Mouse (Mus musculus) frontal cortex, adult 2 months (tissue): ENCODE measurements around the gene Ckm. TPM values are rescaled to one million over a fixed set of nuclear protein-coding genes. Genes with fewer than 3 reads are reported as not detected.

ENCODE experiments used
- DNase-seq, 2 experiments: peaks; one replicate each; pipeline ENCODE4 v3.0.0; 2022; ENCODE audit warnings: low spot score in 1 of 2; ENCODE audit errors: extremely low spot score in 1 of 2
- polyA plus RNA-seq: library from polyadenylated mRNA; depleted of rRNA; stranded (reverse); fragments of >200 nt; gene quantifications from 2 replicates; pipeline ENCODE4 v1.2.3, GENCODE M21; 2012; rRNA removed

The Ckm gene
- polyA plus RNA-seq, 1 experiment, result 0.90 TPM

GRCm38 (mm10) chr7:19462443-19462842 is 57.9 kb downstream of the Ckm start:
- DNase-seq, result no peak

DNA sequence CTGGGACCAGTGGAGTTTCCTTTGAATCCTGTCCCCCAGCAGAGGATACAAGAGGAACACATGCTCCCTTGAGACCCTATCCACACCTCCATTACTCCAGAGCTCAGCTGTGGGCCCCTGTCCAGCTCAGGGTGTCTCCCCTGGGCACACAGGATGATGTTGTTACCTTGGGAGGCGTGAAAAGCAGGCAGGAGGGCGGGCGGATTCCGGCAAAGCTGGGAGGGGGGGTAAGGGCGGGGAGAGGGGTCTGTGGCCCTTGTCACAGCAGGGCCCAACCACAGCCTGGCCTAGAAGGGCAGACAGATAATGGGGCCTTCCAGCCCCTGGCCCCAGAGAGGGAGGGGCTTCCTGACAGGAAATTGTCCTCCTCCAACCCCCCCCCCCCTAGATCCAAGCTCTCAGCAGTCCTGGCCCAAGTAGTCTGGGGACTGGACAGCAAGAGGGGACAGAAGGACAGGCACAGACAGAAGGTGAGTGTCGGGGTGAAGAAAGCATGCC is 58.4 kb downstream of the Ckm start, which contains the start of gene Exoc3l2:
Gene Exoc3l2, plus strand, starts transcription at position 448 of the 498 bp plus-strand sequence.
- no peak for DNase-seq

GRCm38 (mm10) chr7:19464367-19465307 is 60.1 kb downstream of the Ckm start:
- DNase-seq, result no peak

GRCm38 (mm10) chr7:19466602-19467145 is 62.1 kb downstream of the Ckm start:
- DNase-seq, result no peak

DNA sequence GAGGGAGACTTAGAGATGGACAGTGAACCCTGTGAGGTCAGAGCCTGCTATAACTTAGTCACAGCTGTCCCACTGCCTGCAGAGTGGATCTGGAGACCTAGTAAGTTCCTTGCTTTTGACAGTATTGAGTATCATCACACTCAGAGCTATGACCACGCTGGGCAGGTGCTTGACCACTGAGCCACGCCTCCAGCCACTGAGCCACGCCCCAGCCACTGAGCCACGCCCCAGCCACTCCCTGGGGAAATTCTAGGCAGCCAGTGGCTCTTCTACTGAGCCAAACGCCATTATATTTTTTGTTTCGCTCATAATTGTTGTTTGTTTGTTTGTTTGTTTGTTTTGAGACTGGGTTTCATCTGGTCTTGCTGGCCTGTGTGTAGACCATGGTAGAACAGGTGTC is 63.1 kb downstream of the Ckm start:
- DNase-seq, result no peak

DNA sequence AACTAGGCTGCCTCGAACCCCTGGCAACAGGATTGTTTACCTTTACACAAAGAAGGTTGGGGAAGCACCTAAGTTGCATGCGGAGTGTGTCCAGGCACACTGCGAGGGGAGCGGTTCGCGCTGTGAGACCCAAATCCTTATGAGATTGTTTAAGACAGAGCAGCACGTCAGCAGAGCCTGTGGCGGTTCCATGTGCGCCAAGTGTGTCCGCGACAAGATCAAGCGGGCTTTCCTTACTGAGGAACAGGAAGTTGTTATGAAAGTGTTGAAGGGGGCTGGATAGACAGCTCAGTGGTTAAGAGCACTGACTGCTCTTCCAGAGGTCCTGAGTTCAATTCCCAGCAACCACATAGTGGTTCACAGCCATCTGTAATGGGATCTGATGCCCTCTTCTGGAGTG is 63.7 kb downstream of the Ckm start:
- no peak for DNase-seq

DNA sequence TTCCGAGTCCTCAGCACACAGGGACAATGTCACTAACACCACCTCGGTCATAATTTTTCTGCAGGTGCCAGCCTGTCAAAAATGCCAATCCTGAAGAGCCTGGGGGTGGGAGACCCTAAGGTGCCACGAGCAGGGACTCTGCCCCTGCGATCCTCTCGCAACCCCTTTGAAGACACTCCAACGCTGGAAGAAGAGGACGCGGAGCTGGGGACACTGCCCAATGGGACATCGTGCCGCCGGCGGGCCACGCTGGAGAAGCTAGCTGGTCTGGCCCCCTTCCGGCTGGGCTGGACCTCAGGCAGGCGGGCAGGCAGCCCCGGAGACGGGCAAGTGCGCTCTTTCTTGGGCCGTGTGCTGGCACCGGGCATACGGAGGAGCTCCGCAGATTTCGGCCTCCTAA is 64.8 kb downstream of the Ckm start:
- DNase-seq, result no peak

DNA sequence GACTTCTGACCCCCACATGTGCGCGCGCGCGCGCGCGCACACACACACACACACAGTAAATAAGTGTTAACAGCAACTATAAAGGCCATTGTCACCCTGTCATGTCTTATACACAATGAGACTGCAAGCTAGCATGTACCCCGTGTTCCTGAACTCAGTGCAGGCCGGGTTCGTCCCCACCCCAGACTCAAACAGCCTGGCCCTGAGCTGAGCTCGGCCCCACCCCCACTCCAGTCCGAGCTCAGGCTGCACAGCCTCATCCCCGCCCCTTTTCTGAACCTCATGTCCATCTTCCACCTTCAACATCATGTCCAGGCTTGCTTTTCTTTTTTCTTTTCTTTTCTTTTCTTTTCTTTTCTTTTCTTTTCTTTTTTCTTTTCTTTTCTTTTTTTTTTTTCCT is 65.7 kb downstream of the Ckm start:
- DNase-seq, result no peak

GRCm38 (mm10) chr7:19472403-19472802 is 67.8 kb downstream of the Ckm start:
- no peak for DNase-seq

Other genes with a start within 250 kb of the Ckm start
- gene Gipr, start 238.6 kb upstream of the Ckm start, polyA plus RNA-seq, result 11.0 and 11.9 TPM in 2 replicates
- gene Eml2, start 228.4 kb upstream of the Ckm start, polyA plus RNA-seq, result 134 and 136 TPM in 2 replicates
- gene Gpr4, start 192.2 kb upstream of the Ckm start, polyA plus RNA-seq, result 7.4 and 7.7 TPM in 2 replicates
- gene Opa3, start 176.4 kb upstream of the Ckm start, polyA plus RNA-seq, result 40.9 and 41.0 TPM in 2 replicates
- 22.2 and 24.9 TPM in 2 replicates for gene Vasp, start 133.0 kb upstream of the Ckm start, polyA plus RNA-seq
- 0.48 and 0.62 TPM in 2 replicates for gene Ppm1n, start 124.7 kb upstream of the Ckm start, polyA plus RNA-seq
- 128 and 135 TPM in 2 replicates for gene Rtn2, start 122.2 kb upstream of the Ckm start, polyA plus RNA-seq
- gene Fosb, start 94.7 kb upstream of the Ckm start, polyA plus RNA-seq, result 6.3 and 22.4 TPM in 2 replicates
- gene Ercc1, start 60.0 kb upstream of the Ckm start, polyA plus RNA-seq, result 49.9 and 53.6 TPM in 2 replicates
- gene Cd3eap, start 45.3 kb upstream of the Ckm start, polyA plus RNA-seq, result 12.7 and 15.2 TPM in 2 replicates
- gene Ppp1r13l, start 45.0 kb upstream of the Ckm start, polyA plus RNA-seq, result 5.3 and 5.5 TPM in 2 replicates
- 41.5 and 47.0 TPM in 2 replicates for gene Ercc2, start 22.8 kb upstream of the Ckm start, polyA plus RNA-seq
- gene Klc3, start 672 bp upstream of the Ckm start, polyA plus RNA-seq, result 2.6 TPM in 2 replicates
- gene Mark4, start 54.0 kb downstream of the Ckm start, polyA plus RNA-seq, result 47.5 and 49.9 TPM in 2 replicates
- 0.32 and 0.40 TPM in 2 replicates for gene Exoc3l2, start 58.6 kb downstream of the Ckm start, polyA plus RNA-seq
- gene Bloc1s3, start 103.6 kb downstream of the Ckm start, polyA plus RNA-seq, result 7.9 and 8.1 TPM in 2 replicates
- gene Trappc6a, start 103.6 kb downstream of the Ckm start, polyA plus RNA-seq, result 23.7 and 30.1 TPM in 2 replicates
- 1.0 and 1.4 TPM in 2 replicates for gene Nkpd1, start 113.1 kb downstream of the Ckm start, polyA plus RNA-seq
- 131 and 146 TPM in 2 replicates for gene Ppp1r37, start 158.3 kb downstream of the Ckm start, polyA plus RNA-seq
- 2.0 and 2.9 TPM in 2 replicates for gene Zfp296, start 172.5 kb downstream of the Ckm start, polyA plus RNA-seq
- gene Gemin7, start 172.8 kb downstream of the Ckm start, polyA plus RNA-seq, result 47.9 and 49.9 TPM in 2 replicates
- 152 and 164 TPM in 2 replicates for gene Clasrp, start 199.7 kb downstream of the Ckm start, polyA plus RNA-seq
- gene Relb, start 224.7 kb downstream of the Ckm start, polyA plus RNA-seq, result 6.1 and 6.5 TPM in 2 replicates